Mouse (Mus musculus): ENCODE data around the gene Fam19a2.

Gene Fam19a2

DNA sequence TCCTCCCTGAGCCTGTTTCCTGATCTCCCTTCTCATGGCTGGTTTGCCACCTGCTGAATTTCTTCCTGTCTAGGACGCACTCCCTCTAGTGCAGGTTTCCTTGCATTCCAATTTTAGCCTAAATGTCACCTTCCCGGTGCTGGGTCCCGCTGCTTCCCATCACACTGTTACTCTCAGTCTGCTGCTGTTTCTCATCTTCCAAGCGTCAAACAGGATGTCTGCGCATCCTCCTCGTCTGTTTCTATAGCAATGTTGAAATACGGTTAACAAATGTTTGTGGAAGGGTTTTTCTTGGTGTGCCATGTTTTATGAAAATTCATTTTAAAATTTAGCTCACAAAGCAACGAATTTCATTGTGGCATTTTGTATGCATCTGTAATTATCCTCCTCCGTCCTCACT, 131.6 kb downstream of the Fam19a2 start:
- no peak for DNase-seq

GRCm38 (mm10) chr10:123398136-123398535, 134.3 kb downstream of the Fam19a2 start:
- DNase-seq: peak; percentile 13

GRCm38 (mm10) chr10:123401188-123401587, 137.4 kb downstream of the Fam19a2 start:
- no peak for DNase-seq

DNA sequence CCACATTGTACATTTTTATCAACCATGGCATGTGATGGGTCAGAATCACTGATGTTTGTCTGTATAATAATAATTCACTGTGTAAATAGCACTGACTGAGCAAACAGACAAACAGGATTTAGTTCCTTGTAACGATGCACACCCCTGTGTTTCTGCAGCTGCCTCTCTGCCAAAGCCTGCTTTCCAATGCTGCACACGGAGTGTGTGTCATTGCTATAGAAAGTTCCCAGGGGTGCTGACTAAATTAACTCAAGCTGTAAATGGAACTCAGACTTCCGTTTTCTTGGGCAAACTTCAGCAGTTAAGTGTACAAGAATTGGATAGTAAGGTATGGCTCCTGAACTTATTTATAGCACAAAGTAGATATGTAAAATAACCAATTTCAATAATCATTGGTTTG, 138.7 kb downstream of the Fam19a2 start:
- no peak for DNase-seq

GRCm38 (mm10) chr10:123414953-123415352, 151.2 kb downstream of the Fam19a2 start:
- peak; percentile 8 for DNase-seq

GRCm38 (mm10) chr10:123416024-123416423, 152.2 kb downstream of the Fam19a2 start:
- no peak for DNase-seq

GRCm38 (mm10) chr10:123418616-123419173, 154.9 kb downstream of the Fam19a2 start:
- DNase-seq: peak; percentile 19

DNA sequence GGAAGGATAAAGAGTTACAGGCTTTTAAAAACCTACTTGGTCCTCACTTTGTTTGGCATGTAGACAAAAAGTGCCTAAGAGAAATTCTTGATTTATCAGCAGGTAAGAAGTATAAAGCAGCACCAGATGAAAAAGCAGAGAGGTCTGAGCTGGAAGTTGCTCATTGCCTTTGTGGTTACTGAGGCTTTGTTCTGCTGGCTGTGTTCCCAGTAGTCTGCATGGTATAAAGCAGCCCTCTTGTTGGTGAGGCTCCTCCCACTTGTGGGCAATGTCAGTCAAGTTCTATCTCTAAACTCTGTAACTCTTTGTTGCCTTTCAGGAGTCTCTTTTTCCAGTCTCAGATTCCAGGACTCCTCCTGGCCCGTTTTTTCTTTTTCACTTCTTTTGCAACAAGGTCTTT, 156.5 kb downstream of the Fam19a2 start:
- no peak for DNase-seq

DNA sequence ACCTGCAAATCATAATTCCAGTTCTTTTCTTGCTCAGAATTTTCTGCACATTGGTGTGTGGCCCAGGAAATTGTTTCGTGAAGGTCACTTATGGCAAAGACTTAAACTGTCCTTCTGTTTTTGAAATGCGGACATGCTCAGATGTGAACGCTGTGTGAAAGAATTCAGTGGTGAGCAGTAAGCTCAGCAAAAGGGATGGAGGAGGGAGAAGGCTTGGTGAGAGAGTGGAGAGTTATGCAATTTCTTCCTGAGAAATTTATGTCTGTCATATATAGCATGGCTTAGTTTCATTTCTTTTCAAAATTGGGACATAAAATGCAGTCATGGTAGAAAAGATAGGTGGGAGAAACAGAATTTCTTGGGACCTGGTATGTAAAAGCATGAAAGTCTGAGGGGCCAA, 160.7 kb downstream of the Fam19a2 start:
- DNase-seq: no peak

DNA sequence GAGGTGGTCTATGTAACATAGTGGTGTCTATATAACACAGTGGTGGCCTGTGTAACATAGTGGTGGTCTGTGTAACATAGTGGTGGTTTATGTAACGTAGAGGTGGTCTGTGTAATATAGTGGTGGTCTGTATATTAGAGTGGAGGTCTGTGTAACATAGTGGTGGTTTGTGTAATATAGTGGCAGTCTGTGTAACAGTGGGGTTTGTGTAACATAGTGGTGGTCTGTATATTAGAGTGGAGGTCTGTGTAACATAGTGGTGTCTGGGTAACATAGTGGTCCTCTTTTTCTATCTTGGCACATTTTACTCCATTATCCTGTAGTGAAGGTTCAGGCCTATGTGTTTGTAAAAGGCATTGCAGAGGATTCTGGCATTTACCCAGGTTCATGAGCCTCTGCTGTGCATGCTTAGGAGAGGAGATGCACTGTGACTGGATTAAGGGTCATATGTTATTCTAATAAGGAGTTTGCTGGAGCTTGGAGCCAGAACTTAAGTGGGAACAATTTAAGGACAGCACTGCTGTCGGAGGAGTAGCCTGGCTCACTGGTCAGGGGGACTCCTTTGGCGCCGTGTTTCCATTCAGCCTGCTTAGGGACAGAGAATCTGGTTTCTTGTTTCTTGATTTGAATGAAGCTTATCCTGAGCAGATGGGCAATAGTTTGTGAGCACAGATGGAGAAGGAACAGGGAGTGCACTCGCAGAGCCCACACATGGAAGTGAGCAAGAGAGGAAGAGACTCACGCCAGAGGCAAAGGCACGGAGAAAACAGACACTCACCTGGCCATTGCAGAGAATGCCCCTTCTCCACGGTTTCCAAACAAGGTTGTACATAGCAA, 162.9 kb downstream of the Fam19a2 start:
- no peak for DNase-seq

DNA sequence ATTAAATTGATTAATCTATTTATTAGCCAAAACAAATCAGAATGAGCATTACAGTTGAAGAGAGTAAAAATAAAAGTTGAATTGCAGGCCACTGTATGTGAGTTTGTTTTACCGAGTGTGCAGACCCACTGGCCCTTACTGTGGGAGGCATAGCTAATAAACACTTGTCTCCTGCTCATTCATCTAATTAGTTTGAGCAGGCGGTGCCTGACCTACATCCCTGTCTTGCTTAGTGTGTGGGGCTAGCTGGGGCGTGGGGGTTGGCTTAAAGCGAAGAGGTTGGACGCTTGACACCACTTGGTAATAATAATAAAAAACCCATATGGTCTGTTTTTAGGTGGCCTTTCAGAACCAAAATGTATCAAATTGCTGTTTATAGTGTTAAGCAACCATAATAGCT, 167.8 kb downstream of the Fam19a2 start:
- DNase-seq: no peak

- DNase-seq: no peak
Observed at GRCm38 (mm10) chr10:123437576-123437975, 173.8 kb downstream of the Fam19a2 start.

GRCm38 (mm10) chr10:123456800-123457199, 193.0 kb downstream of the Fam19a2 start:
- no peak for DNase-seq

DNA sequence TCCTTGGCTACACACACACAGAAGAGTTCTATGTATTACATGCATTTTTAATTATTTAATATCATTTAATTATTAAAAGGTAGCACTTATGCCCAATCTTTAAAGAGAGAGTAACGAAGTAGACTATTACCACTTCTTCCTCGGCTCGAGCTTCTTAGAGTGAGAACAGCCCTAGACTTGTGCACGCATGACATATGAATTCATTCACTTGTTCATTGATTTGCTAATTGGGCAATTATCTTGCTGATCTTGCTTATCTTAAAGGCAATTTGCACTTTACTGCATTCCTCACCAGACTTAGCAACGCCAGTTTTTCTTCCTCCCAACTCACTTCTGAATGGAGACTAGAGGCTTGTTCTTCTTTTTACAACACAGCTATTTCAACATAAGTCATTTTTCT, 196.7 kb downstream of the Fam19a2 start:
- no peak for DNase-seq

DNA sequence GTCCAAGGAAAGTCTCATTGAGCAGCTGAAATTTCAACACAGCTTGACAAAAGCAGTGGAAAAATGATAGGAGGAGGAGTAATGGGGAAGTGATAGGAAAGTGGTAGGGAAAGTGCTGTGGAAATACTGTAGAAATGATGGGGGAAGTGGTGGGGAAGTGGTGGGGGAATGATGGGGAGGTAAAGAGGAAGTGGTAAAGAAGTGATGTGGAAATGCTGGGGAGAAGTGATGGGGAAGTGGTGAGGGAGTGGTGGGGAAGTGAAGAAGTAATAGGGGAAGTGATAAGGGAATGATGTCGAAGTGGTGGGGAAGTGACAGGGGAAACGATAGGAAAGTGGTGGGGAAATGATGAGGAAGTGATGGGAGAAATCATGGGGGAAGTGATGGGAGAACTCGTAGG, 198.5 kb downstream of the Fam19a2 start:
- DNase-seq: no peak

GRCm38 (mm10) chr10:123514749-123515148, 251.0 kb downstream of the Fam19a2 start:
- no peak for DNase-seq

DNA sequence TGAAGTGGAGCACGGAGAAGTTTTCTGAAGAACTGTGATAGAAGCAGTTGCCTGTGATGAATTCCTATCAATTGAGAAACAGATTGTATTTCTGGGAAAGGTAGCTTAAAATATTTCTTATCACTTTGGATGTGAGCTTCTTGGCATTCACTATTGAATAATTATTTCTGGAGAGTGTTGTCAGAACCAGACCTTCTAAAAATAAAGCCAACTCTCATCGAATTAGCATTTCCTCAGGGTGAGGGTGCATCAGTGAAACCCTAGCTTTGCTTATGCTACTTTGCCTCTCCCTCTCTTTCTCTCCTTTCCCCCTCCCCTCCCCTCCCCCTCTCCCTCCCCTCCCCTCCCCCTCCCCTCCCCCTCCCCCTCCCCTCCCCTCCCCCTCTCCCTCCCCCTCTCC, 256.8 kb downstream of the Fam19a2 start:
- DNase-seq: no peak

- no peak for DNase-seq
Observed at GRCm38 (mm10) chr10:123521203-123521602, 257.4 kb downstream of the Fam19a2 start.

DNA sequence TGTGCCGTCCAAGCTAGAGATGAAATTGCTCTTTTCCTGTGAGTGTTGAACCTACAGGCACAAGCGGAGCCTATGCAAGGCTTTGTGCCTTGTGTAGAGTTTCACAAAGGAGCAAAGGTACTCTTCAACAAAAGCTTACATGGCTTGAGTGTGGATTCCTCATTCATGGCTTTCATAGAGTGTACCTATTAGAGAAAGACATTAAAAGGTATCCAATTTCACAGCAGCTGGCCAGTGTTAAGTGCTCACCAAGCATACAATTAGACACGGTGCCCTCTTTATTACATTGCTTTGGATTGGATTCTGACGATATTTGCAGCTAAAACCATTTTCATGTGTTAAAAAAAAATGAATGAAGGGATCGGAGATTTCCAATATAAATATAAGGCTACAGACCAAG, 261.6 kb downstream of the Fam19a2 start:
- no peak for DNase-seq

DNA sequence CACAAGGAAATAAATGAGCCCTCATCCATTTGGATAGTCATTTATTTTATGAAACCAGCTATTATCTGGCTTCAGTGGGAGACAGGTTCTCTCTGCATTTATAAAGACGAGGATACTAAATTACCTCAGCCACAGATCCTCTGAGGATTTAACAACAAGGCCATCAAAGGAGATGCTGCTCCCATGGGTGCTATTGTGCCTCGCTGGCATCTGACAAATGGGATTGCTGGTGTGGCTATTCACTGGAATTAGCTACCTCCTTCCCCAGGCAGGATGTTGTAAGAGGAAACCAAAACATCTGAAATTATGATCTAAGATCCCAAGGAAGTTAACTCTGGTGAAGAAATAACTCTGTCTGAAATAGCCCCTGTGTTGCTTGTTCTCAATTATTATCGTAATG, 262.3 kb downstream of the Fam19a2 start:
- no peak for DNase-seq

DNA sequence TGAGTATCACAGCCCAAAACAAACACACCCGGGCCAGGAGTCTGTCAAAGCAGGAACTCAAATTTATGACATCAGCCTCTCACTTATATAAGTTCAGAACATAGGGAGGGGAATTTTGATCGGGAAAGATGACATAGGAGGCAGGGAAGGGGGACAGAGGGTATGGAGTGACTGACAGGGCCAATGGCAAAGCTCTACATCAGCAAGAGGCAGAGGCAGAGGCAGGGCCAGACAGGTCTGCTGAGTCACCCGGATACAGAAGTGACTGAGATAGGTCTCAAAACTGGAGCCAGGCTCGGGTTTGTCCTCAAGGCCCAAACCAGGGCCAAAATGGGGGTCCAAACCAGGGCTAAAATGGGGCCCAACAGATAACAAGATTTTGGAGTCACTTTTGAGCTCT, 272.3 kb downstream of the Fam19a2 start:
- DNase-seq: no peak

DNA sequence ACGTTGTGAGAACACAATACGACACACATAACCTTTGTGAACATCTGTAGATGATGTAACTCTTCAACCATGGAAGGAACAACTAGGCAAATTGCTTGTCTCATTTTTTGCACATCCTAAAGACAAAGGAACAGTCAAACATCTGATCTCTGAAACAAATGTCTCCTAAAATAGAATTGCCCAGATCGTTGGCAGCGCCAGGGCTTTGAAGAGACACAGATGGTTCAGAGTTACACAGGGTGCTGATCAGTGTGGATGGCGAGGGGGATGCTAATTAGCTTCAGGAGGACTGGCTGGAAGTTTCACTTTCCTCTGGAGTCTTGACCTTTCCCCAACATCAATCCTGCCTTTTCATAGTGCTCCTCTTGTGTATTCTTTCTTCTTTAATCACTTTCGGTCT, 284.6 kb downstream of the Fam19a2 start:
- no peak for DNase-seq

DNA sequence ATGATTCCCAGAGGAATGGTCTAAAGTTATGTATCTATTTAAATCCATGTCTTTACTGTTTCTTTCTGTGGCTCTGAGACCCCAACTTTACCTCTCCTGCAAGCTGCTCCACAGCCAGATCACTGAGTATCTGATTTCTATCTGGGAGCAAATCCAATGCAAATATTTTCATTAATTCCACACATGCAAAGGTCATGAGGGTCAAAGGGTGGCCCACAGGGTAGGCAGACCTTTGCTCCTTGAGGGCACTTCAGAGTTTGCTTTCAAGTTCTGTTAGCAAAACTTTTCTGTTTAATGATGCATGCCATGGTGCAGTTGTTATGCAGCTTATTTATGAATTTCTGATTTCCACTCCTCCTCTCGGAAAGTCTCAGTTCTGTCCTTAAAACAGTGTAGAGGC, 303.9 kb downstream of the Fam19a2 start:
- DNase-seq: peak; percentile 25

- DNase-seq: no peak
Observed at GRCm38 (mm10) chr10:123570616-123571188, 306.9 kb downstream of the Fam19a2 start.

All from kidney, postnatal 10 days (tissue).